Mouse (Mus musculus): ENCODE data around the gene Insr.
"Not testable (repeated sequence)": the region's sequence is repeated elsewhere in the genome, so short reads cannot be mapped to it uniquely, and the experiment has no call there.

Insr gene

DNA sequence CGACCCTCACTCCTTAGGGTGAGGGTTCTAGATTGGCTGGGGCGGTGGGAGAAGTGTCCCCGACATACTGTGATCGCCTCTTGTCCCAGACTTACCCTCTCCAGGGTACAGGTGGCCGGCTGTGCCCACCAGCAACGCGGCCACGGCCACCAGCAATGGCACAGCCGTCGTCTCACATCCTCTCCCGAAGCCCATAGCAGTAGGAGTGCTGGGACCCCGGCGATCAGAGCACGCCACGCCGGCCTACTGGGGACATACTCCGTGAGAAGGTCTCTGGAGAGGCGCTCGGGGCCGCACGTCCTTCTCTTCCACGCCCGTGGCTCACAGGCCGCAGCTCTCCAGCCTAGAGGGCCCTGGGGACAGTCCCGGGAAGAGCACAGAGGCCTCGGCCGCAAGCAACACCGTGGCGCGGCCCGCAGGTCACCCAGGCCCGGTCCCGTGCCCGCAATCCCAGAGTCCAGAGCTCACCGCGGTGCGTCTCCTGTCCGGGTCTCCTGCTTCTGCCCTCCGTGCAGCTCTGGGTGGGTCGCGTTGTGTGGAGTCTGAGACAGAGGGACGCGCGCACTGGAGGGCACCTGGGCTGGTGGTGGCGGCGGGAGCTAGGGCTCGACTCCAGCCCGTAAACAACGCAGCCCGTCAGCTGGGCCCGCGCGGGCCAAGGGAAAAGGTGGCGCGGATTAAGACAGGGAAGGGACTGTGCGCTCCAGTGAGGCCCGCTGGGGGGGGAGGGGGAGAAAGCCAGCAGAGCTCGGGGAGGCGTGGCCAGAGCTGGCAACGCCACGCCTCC is at the start of gene Insr:
TSS of gene Insr (minus strand) at position 684 of the 787 bp plus-strand sequence.
- peak; percentile 97 to 98 for DNase-seq

DNA sequence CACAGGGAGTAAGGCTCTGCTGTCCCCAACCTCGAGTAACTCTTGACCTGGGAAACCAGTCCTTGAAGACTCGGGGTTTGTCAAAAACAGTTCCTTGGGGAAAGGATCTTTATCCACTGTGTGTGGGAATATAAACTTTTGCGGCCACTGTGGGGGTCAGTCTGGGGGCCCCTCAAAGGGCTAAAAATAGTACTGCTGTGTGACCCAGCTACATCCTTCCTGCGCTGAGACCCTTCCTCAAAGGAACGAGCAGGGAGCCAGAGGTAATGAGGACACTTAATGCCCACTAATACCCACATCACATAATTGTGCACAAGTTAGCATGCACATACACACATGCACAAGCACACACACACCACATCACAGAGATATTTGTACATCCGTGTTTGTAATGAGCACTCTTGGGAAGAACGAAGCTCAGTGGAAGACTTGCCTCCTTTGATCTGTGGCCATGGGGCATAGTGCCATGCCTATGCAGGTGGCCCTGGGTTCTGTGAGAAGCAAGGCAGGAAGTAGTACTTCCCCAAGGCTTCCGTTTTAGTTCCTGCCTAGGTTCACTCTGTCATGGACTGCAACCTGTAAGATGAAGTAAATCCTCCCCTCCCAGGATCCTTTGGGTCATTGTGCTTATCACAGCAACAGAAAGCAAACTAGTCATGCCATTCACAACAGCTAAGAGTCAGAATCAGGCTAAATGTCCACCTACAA is 48.3 kb upstream of the Insr start:
- DNase-seq, result peak in 1 of 2 experiments; percentile 22

DNA sequence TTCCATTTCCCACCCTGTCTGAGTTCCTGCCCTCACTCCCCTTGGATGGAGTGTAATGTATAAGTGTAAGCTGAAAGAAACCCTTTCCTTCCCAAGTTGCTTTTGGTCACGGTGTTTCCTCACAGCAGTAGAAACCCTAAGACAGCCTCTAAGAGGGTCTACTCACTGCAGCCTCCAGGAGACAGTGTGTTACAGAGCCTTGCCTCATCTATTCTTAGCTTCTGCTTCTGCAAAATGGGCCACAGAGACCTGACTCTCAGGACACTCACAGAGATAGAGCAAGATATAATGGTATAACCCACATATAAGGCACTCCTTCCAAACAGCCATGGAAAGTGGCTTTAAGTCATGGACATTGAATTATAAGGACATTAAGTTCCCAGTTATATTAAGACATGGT is 47.6 kb upstream of the Insr start:
- no peak for DNase-seq

DNA sequence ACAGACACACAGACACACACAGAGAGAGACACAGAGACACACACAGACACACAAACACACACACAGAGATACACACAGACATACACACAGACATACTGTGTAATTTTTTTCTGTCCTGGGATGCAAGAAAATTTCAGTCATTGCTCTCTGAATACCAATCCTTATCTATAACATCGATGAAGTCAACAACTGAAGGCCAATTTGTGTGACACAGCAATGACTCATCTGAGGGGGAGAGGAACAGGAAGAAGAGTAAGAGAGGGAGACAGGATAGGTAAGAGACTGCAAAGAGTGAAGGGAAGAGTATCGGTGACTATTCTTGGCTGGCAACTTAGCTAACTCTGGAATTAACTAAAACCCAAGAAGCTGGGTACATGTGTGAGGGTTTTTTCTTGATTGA is 44.8 kb upstream of the Insr start:
- no peak for DNase-seq

DNA sequence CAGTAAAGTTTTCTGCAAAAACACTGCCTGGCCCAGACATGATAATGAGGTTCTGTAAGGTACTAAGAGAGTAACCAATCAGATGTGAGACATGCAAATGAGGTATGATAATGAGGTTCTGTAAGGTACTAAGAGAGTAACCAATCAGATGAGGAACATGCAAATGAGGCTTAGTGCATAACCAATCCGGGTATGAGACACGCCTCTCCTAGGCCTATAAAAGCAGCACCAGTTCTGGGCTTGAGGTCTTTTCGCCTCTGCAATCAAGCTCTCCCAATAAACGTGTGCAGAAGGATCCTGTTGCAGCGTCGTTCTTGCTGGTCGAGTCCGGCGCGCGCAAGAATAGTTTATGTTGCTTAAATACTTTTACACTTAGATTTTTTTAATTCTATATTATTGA is 39.9 kb upstream of the Insr start:
- DNase-seq, result not testable (repeated sequence)

DNA sequence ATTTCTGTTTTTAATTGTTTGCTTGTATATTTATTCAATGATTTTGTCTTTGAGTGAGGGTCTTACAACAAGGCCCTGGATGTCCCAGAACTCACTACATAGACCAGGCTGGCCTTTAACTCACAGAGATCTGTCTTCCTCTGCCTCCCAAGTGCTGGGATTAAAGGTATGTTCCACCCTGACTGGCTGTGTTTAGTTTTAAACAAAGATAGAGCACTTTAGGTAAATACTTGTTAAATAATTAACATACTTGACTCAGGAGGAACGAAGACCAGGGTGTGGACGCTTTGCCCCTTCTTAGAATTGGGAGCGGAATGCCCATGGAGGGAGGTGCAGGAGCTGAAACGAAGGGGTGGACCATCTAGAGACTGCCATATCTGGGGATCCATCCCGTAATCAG is 37.2 kb upstream of the Insr start:
- no peak for DNase-seq

DNA sequence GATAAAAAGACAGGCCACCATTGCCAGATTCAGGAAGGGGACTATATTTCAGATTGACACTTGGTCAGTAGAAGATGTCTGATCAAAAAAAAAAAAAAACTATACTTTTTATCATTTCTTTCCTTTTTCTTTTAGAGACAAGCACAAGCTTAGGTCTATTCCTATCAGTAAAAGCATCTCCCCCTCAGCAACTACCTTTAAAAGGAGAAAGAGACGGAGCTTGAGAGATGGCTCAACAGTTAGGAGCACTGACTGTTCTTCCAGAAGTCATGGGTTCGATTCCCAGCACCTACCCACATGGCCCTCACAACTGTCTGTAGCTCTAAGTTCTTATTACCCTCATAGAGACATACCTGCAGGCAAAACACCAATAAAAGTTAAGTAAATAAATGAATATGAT is 34.9 kb upstream of the Insr start:
- no peak for DNase-seq

DNA sequence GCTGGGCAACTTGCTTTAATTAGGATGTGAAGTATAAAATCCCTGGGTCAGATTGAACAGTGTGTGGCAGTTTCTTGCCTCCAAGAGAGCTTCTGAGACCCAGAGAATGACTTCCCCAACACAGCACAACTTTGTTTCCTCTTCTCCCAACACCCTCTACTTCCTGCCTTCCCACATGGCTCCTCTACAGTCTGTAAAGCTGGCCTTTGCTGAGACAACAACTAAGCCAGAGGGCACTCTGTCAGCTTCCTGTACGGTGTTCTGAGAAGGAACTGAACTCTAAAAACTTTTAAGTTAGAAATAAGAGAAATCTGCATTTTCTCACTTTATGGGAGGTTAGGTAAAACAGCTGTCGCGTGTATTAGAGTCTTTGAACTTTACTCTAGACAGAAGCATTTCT is 34.4 kb upstream of the Insr start:
- DNase-seq, result no peak

DNA sequence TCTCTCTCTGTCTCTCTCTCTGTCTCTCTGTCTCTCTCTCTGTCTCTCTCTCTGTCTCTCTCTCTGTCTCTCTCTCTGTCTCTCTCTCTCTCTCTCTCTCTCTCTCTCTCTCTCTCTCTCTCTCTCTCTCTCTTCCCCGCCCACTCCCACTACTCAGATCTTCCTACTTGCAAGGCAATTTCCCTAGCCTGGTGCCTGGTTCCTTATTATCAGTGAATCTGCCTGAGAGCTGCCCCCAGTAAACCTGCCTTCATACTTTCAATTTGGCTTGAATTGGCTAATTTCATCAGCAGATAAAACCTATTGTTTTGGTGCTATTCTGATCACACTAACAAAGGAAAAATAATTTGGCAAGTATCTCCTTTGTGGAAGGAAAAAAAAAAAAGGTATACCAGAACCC is 34.0 kb upstream of the Insr start:
- not testable (repeated sequence) for DNase-seq

DNA sequence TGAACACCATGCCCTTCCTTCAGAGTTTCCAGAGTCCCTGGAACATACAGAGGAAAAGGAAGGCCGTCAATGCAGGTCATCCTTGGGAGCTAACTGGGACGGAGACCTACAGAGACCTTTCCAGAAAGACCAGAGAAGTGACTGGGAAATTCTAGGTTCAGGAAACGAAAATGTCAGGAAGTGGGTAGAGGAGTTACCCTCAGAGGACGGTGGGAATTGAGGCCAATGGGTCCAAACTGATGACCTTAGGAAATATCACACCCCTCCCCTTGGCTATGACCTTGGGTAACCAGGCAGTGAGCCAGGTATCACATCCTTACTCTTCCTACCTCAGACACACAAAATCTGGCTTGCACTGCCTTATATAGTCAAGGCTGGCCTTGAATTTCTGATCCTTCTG is 32.1 kb upstream of the Insr start:
- no peak for DNase-seq

DNA sequence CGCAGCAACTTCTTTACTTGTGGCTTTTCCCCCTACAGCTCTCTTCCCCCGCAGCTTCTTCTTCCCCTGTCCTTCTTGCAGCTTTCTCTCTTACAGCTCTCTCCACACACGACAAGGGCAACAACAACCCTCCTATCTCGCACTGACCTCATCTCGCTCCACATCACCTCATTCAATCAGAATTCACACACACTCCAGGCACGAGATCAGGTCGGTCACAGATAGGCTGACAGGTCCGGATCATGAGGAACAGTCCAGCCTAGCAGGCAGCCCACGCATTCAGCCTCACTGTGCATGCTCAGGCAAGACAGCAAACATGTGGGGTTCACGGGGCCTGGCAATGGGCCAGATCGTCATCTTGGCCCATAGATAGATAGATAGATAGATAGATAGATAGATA is 30.2 kb upstream of the Insr start:
- DNase-seq, result no peak

DNA sequence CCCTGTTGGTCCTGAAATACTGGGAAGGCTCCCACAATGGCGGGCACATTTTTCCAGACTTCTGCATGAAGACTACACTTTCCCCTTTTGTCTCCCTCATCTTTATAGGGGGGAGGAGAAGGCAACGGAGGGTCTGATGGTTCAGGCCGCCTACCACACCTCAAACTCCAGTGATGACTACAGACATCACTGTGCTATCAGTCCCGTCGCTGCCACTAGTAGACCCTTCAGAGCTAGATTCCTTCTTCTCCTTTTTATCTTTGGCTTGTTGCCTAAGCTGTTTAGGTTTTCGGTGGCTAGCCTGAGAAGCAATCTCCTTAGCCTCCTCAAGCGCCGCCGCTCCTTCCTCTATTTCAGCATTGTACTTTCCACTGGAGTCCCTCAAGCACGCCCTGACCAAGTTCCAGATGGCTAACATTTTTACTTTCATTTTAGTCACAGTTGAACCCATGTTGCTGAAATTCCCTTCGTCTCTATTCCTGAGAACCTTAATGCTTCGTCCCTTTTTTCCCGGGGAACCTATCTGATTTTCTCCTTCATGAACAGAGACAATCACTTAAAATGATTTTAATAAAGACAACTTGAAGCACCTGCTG is 28.9 kb upstream of the Insr start:
- not testable (repeated sequence) for DNase-seq

DNA sequence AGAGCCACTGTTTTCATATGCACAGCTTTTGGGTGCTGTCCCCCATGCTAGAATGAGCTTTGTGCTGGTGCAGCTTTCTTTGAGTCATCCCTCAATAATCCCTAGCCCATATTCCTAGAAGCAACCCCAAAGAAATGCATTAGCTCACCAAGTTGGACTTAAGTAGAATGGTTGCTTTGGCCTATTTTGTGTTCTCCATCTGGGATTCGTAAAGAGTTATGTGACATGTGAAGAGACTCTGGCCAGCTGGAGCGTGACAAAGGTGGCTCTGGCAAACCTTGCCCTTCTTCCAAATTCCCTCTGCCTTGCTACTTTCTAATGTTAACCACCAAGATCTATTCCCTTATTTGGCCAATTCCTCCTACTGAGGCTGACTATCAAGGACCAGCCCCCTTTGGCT is 22.7 kb upstream of the Insr start:
- DNase-seq, result no peak

DNA sequence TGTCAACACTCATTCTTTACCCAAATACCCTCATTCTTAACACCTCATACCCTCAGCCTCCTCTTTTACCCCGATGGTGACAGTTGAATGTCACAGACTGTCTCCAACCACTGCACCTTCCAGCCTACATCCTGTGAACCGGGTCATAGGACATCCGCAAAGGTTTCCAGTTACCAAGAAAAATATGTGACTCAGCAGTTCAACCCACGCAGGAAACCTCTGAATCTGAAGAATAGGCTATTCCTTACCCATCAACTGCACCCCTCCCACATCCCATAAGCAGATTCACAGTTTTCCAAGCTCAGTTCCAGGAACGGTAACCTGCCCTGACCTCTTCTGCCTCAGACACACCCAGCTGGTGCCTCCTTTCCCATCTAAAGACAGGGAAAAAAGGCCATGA is 19.9 kb upstream of the Insr start:
- DNase-seq, result no peak

DNA sequence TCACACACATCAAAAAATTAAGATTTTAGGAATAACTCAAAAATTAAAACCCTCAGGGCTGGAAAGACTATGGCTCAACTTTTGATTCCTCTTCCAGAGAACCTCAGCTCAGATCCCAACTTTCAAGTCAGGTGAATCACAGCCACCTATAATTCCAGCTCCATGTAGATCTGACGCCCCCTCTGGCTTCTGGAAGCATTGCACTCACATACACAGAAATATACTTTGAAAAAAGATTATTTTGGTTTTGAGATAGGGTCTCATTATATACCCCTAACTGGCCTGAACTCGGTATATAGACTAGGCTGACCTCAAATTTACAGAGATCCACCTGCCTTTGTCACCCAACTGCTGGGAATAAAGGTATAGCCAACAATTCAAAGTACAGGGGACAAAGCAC is 6.4 kb upstream of the Insr start:
- DNase-seq, result no peak

DNA sequence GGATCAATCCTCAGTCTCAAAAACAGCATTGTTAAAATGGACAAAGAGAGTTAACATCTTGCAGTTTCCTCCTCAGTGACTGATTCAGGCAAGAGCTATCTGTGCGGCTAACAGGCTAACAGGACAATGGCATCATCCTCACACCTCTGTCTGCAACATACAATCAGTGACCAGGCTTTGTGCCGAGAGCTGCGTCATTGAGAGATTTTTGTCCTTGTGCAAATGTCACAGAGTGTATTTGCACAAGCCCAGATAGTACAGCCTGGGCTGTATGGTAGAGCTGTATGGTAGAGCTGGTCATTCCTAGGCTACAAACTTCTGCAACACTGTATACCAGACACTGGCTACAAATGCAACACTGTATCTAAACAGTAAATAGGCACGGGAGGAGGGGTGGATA is 5.2 kb upstream of the Insr start:
- no peak for DNase-seq

DNA sequence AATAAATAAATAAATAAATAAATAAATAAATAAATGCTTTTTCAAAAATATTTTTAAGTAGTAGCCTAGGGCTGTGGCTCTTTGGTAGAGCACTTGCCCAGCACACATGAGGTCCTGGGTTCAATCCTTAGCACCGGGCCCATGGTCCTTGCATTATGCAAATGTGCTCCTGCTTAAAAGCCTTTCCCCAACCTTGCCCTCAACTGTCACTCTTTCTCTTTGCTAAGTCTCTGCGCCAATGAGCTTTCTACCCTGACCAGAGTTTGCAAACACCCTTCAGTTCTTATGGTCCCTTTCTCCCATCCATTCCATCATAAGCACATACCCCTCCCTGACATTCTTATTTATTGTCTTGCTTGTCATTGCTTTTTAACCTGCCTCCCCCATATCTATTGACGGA is 1.9 kb upstream of the Insr start:
- no peak for DNase-seq

DNA sequence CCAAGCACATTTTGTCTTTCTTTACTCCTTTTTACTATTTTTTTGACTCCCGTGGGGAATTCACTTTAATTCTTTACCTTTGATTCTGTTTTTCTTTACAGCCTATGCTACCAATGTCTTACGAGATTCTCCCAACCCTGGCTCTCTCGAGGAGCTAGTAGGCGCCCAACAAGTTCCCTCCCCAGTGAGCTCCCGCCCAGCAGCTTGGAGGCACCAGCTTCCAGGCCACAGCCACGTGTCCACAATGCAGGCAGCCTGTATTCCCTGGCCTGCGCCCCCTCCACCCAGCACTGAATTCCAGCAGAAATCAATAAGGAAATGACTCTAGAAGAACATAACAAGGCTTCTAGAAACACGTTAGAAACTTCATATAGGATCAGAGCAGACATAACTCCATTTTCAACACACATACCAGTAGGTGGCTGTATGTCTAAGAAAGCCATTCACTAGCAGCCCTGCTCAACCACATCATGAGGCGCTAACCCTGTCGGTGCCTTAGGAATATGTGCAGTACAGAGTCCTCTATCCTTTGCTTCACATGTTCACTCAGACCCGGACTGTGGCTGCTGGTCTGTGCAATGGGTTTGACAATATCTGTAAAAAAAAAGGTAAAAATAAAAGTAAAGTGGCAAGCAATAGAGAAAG is 971 bp upstream of the Insr start:
- peak; percentile 34 to 50 for DNase-seq

DNA sequence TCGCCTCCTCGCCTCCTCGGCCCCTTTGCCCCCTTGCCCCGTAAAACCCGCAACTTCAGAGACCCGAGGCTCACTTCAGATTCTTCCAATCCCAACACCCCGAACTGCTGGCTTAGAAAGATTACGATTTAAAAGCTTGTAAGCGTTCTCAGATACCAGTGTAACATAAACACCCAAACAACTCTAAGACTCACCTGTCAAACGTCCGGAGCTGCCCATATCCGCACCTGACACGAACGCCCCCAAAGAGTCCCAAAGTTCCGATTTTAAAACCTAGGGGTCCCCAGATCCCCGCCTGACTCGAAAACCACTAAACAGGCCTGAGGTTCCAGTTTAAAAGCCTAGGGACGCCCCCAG is 282 bp upstream of the Insr start:
- no peak for DNase-seq

DNA sequence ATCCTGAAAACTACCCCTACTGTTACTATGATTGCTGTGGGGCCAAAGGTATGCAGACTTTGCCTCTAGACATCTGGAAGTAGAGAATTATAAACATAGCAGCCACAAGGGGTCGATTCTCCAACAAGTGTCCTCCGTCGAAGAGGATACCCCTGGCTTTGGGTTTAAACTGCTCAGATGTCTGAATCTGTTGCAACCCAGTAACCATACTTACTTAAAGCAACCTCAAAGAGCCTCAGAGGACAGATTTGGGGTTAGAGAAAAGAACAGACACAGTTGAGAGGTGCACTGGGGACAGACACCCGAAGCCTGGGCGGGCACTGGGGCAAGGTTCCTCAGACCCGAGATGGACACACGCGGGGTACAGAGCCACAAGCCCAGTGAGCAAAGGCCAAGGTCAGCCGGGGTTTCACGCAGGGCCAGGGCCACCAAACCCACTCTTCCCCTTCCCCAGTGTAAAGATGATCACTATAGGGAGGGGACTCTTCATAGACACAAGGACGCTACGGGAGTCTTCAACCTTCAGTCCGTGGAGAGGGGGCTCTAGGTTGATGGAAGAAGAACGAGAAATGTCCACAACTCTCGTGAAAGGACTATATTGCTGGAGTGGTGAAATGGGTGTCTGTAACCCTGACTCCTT is 1.1 kb downstream of the Insr start:
- peak; percentile 16 to 39 for DNase-seq

DNA sequence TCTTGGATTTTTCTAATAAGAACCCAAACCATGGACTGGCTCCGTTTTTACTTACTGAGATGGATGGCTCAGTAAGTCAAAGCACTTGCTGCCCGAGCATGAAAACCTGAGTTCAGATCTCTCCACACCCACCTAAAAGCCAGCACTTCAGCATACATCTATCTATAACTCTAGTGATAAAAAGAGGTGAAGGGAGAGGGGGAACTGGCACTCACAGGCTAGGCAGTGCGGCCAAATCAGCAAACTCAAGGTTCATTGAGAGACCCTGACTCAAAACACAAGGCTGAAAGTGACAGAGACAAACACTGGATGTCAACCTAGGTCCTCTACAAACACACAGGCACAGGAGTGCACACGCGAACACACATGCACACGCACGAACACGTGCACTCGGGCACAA is 2.2 kb downstream of the Insr start:
- no peak for DNase-seq

DNA sequence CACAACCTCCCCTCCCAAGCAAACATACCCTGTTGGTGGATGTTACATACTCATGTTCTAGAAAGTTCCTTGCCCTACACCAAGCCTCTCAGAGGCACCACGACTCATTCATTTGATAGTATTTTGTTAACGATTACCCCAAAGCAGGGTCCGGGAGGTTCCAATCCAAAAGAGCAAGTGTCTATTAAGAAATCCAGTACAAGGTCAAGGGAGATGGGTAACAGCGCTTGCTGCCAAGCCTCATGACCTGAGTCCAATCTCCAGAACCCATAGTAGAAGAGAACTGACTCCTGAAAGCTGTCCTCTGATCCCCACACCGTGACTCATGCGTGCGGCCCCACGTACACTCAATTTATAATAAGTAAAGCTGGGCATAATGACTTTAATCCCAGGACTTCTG is 3.4 kb downstream of the Insr start:
- no peak for DNase-seq

DNA sequence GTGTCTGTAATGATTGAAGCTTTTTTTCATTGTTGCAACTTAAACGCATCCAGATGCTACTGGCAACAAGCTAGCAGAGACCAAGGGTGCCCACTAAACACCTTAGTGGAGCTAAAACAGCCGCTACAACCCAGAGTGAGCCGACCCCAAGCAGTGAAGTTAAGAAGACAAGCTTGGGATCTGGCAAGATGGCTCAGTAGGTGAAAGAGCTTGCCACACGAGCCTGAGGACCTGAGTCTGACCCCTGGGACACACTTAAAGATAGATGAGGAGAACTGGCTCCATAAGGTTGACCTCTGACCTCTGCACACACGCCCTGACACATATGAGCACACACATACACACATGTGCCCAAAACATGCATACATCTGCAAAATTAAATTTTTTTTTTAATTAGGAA is 4.2 kb downstream of the Insr start:
- DNase-seq, result no peak

All from kidney, postnatal 4 days (tissue).